Mouse (Mus musculus) thymus, adult 2 months (tissue): Measurements from ENCODE around the gene G430095P16Rik. TPM values are rescaled to one million over a fixed set of nuclear protein-coding genes. Genes with fewer than 3 reads are reported as not detected.

Experiments used
- DNase-seq: peaks from one replicate; pipeline ENCODE4 v3.0.0; 2021
- H3K27ac ChIP-seq: fragments of 200-500 bp; 2 replicates; pipeline ENCODE4 v1.5.1; 2012; ENCODE audit warnings: low read length, control low read depth; ENCODE audit not compliant: control insufficient read depth, insufficient read depth
- H3K27me3 ChIP-seq: fragments of 200-500 bp; 2 replicates; pipeline ENCODE4 v1.6.1; 2012; ENCODE audit warnings: mild to moderate bottlenecking, low read length, moderate library complexity, mixed read lengths; ENCODE audit not compliant: control insufficient read depth, insufficient read depth
- H3K36me3 ChIP-seq: fragments of 200-500 bp; 2 replicates; pipeline ENCODE4 v1.6.1; 2012; ENCODE audit warnings: mild to moderate bottlenecking, low read length, moderate library complexity; ENCODE audit not compliant: control insufficient read depth, insufficient read depth
- H3K4me1 ChIP-seq: fragments of 200-500 bp; replicated peaks from 2 replicates; pipeline ENCODE4 v1.6.1; 2012; ENCODE audit warnings: low read length; ENCODE audit not compliant: control insufficient read depth, insufficient read depth
- H3K4me3 ChIP-seq: fragments of 200-500 bp; 2 replicates; pipeline ENCODE4 v1.5.1; 2012; ENCODE audit warnings: mild to moderate bottlenecking, low read length, control low read depth, moderate library complexity; ENCODE audit not compliant: control insufficient read depth, insufficient read depth
- CTCF ChIP-seq: fragments of 200-500 bp; IDR thresholded peaks from 2 replicates; pipeline ENCODE4 v1.5.1; 2012; ENCODE audit warnings: mild to moderate bottlenecking, control low read depth, low read length, moderate library complexity, borderline replicate concordance; ENCODE audit not compliant: control insufficient read depth, poor library complexity, insufficient read depth; ENCODE audit errors: extremely low read depth
- POLR2A ChIP-seq: fragments of 200-500 bp; IDR thresholded peaks from 2 replicates; pipeline ENCODE4 v1.6.1; 2012; ENCODE audit warnings: mild to moderate bottlenecking, low read length, control low read depth, moderate library complexity; ENCODE audit not compliant: control insufficient read depth, poor library complexity, insufficient read depth; ENCODE audit errors: extremely low read depth
- WGBS: fragments of 180-500 bp; shearing (Covaris S2); methylation state at CpG from one replicate; pipeline ENCODE4 v1.1.7; 2018; 5-methylcytosine and 5-hydroxymethylcytosine counted together
- polyA plus RNA-seq: library from polyadenylated mRNA; depleted of rRNA; stranded (reverse); fragments of >200 nt; gene quantifications from 2 replicates; pipeline ENCODE4 v1.2.3, GENCODE M21; 2012

G430095P16Rik gene
- polyA plus RNA-seq, 1 experiment, result 2.6 TPM

GRCm38 (mm10) chr8:84733959-84734358 lies 11.2 kb downstream of the G430095P16Rik start:
- Histone ChIP-seq H3K27ac (no peak overlapping the region), H3K36me3 (no peaks in the 10 kb centered on the region), H3K27me3 (no peaks in the 10 kb centered on the region), H3K4me3 (no peak overlapping the region), H3K4me1 (peaks cover 4% of the 10 kb centered on the region)
- no peak for TF ChIP-seq CTCF
- no peak for TF ChIP-seq POLR2A
- 90% methylated on average over 6 of the region's 6 CpGs for WGBS
- DNase-seq, result no peak

GRCm38 (mm10) chr8:84734680-84735079 lies 11.9 kb downstream of the G430095P16Rik start:
- peaks cover 4% of the 10 kb centered on the region for H3K4me1 ChIP-seq

GRCm38 (mm10) chr8:84735597-84735996 lies 12.8 kb downstream of the G430095P16Rik start:
- peaks cover 4% of the 10 kb centered on the region for H3K4me1 ChIP-seq
- no peaks in the 10 kb centered on the region for H3K36me3 ChIP-seq
- no peak for DNase-seq
- 87% methylated on average over 2 of the region's 2 CpGs for WGBS
- H3K4me3 ChIP-seq, result no peak overlapping the region
- no peak overlapping the region for H3K27ac ChIP-seq
- TF ChIP-seq CTCF (no peak), POLR2A (no peak)
- H3K27me3 ChIP-seq, result no peaks in the 10 kb centered on the region

More at GRCm38 (mm10) chr8:84734680-84735079, 11.9 kb downstream of the G430095P16Rik start:
- H3K27ac ChIP-seq, result no peak overlapping the region
- no peak overlapping the region for H3K4me3 ChIP-seq
- no peak for DNase-seq
- 97% methylated on average over 2 of the region's 2 CpGs for WGBS
- TF ChIP-seq POLR2A (no peak), CTCF (no peak)
- no peaks in the 10 kb centered on the region for H3K36me3 ChIP-seq
- no peaks in the 10 kb centered on the region for H3K27me3 ChIP-seq

- TF ChIP-seq POLR2A, result no peak
- peaks cover 4% of the 10 kb centered on the region for H3K4me1 ChIP-seq
These were observed 13.7 kb downstream of the G430095P16Rik start for GRCm38 (mm10) chr8:84736521-84736920.

DNA sequence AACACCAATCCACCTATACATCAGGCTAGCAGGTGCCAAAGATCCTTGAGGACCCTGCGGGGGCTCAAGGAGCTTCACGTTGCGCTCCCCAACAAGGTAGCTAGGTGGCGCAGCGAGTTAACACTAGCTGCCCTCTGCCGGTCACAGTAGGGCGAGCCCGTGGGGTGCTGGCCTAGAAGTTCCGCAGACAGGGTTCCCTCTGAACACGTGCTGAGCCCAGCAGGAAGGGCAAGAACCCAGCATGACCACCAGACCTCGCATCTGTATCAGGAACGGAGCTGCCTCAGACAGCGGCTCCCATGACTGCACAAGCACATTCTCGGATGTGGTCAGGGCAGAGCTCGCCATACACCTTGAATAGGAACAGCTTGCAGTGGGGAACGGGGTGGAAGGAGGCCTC lies 14.8 kb downstream of the G430095P16Rik start:
- H3K4me3 ChIP-seq, result peak overlapping the region; percentile 5; the same call in 1 of the 2 replicates
- DNase-seq, result peak; percentile 83
- H3K27ac ChIP-seq, result no peak overlapping the region
- TF ChIP-seq CTCF (peak; percentile 100), POLR2A (no peak)
- H3K36me3 ChIP-seq, result no peaks in the 10 kb centered on the region
- WGBS, result under 1% methylated on average over 16 of the region's 16 CpGs
- H3K27me3 ChIP-seq, result no peaks in the 10 kb centered on the region
- H3K4me1 ChIP-seq, result peaks cover 4% of the 10 kb centered on the region

More at GRCm38 (mm10) chr8:84736521-84736920, 13.7 kb downstream of the G430095P16Rik start:
- no peak for DNase-seq
- H3K27me3 ChIP-seq, result no peaks in the 10 kb centered on the region
- no peaks in the 10 kb centered on the region for H3K36me3 ChIP-seq
- H3K4me3 ChIP-seq, result no peak overlapping the region
- WGBS, result 97% methylated on average over 4 of the region's 4 CpGs
- no peak overlapping the region for H3K27ac ChIP-seq

DNA sequence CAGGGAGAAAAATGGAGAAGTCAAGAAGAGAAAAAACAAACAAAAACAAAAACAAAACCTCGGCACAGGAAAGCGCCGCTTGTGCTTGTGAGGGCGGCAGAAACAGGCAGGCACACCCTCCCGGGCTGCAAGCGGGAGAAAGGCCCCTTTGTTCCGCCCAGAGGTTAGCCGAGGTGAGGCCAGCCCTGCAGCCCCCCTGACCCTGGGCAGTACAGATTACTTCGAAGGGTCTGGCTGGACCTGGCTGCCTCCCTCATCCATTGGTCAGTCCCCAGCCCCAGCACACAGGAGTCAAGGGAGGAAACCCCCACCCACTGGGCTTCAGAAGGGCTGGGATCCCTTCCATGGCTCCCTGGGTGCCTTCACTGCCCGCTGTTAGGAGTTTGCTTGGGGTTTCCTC lies 15.5 kb downstream of the G430095P16Rik start:
- Histone ChIP-seq H3K27ac (no peak overlapping the region), H3K4me1 (peaks cover 4% of the 10 kb centered on the region), H3K27me3 (no peaks in the 10 kb centered on the region), H3K4me3 (no peak overlapping the region), H3K36me3 (no peaks in the 10 kb centered on the region)
- WGBS, result 58% methylated on average over 10 of the region's 10 CpGs
- DNase-seq, result no peak
- TF ChIP-seq POLR2A (no peak), CTCF (no peak)

DNA sequence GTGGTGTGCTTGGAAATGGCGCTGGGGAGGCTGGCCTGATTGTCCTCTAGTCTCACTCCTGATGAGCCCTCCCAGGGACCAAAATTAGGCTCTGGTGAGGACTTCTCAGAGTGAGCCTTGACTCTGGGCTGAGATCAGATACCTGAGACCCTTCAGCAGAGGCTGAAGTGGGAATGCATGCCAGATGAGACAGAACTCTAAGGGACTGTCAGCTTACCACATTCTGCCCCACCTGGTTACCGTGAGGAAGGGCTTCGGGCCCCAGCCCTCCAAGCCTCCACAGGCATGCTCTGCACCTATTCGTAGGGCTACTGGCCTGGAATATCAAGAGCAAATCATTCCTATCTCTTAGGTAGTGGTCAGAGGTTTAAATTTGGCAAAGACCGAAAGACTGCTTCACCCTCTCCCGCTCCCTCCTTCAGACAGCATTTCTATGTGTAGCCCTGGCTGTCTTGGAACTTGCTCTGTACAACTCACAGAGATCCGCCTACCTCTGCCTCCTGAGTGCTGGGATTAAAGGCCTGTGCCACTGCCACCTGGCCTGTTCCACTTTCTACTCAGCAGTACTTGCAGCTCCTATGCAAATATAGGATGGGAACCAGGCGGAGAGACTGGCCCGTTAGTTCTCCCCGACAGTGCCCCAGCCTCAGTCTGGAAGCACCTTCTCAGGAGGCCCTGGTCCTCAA lies 16.1 kb downstream of the G430095P16Rik start:
- no peaks in the 10 kb centered on the region for H3K27me3 ChIP-seq
- TF ChIP-seq POLR2A, result no peak
- H3K27ac ChIP-seq, result no peak overlapping the region
- H3K4me1 ChIP-seq, result peaks cover 4% of the 10 kb centered on the region
- 88% methylated on average over 10 of the region's 10 CpGs for WGBS
- no peak for DNase-seq
- no peak overlapping the region for H3K4me3 ChIP-seq
- no peaks in the 10 kb centered on the region for H3K36me3 ChIP-seq
